Comparison of ENCODE assay signal across 7 mouse cellular contexts in the genomic region with DNA sequence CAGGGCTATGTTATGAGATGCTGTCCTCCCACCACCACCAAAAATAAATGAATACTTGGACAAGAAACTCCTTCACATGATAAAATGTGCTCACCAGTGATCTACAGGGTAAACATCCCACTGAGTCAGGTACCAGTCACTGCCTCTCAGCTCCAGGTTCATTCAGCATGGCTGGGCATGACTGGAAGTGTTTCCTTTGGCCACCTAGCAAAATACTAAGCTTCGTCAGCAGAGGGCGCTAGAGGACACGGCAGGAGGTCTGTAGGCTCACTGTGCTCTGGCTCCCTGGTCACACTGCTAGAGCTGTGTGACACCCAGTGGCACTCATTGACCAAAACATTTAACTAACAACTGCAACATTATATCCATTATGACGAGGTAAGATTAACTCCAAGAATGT. TPM values are rescaled to one million over a fixed set of nuclear protein-coding genes. Genes with fewer than 3 reads are reported as not detected.
A peak's percentile ranks its signal among the peaks of the same experiment; 100 is the strongest.
DNase-seq lines count a peak whose midpoint lies in the region; ATAC-seq and TF ChIP-seq lines count a peak whose summit lies in the region.

No protein-coding gene starts in this region.

- H3K4me1 ChIP-seq in cerebellum, adult 2 months (ENCODE audit: control insufficient read depth, insufficient read depth, low read length) = no peaks in the 10 kb centered on the region
- H3K4me1 ChIP-seq in hindbrain, embryonic 16.5 days (ENCODE audit: control insufficient read depth, insufficient read depth, low read depth, low read length) = no peaks in the 10 kb centered on the region

- TF ChIP-seq CTCF in cerebellum, adult 2 months (IDR thresholded peaks at IDR 0.05; ENCODE audit: borderline replicate concordance, insufficient read depth, low read depth, low read length) = peak; percentile 87

- 7% methylated on average over 4 of the region's 4 CpGs for WGBS in cerebellum, adult 2 months
- 7% methylated on average over 4 of the region's 4 CpGs for WGBS in hindbrain, embryonic 16.5 days

- H3K27me3 ChIP-seq in cerebellum, adult 2 months (ENCODE audit: control insufficient read depth, insufficient read depth, low read length) = no peaks in the 10 kb centered on the region
- no peaks in the 10 kb centered on the region for H3K27me3 ChIP-seq in hindbrain, embryonic 16.5 days (replicated peaks; ENCODE audit: control insufficient read depth, insufficient read depth, low read length)

- 0 out of 2 replicates have a peak, but pooled peaks have one; percentile 45 for ATAC-seq in hindbrain, embryonic 16.5 days
- ATAC-seq in megakaryocyte progenitor cell, adult 5-6 weeks (replicated peaks; ENCODE audit: poor library complexity) = peak; percentile 99

- no peak overlapping the region for H3K4me2 ChIP-seq in hindbrain, embryonic 16.5 days (ENCODE audit: low read length)

- DNase-seq in T-cell, adult 2 months (ENCODE audit: low spot score) = peak; percentile 79
- peak; percentile 70 to 79 for DNase-seq in cerebellum, adult 2 months
- peak; percentile 83 for DNase-seq in forelimb bud, embryonic 11.5 days (ENCODE audit: low read depth, low spot score)
- DNase-seq in layer of hippocampus, postnatal 36 days = peak; percentile 74 to 78
- peak; percentile 56 to 82 for DNase-seq in spleen, adult 18-20 months

- no peak for TF ChIP-seq POLR2A in cerebellum, adult 2 months (IDR thresholded peaks at IDR 0.05; ENCODE audit: borderline replicate concordance, insufficient read depth, low read length)

- no peak overlapping the region for H3K4me3 ChIP-seq in cerebellum, adult 2 months (replicated peaks; ENCODE audit: insufficient read depth, low read depth, low read length)
- no peak overlapping the region for H3K4me3 ChIP-seq in hindbrain, embryonic 16.5 days (ENCODE audit: low read length)

- no peaks in the 10 kb centered on the region for H3K9me3 ChIP-seq in hindbrain, embryonic 16.5 days (ENCODE audit: control insufficient read depth, low read length)

- no peak overlapping the region for H3K9ac ChIP-seq in hindbrain, embryonic 16.5 days (ENCODE audit: low read depth, low read length)

- H3K27ac ChIP-seq in cerebellum, adult 2 months (ENCODE audit: insufficient read depth, low read length) = no peak overlapping the region
- no peak overlapping the region for H3K27ac ChIP-seq in hindbrain, embryonic 16.5 days (ENCODE audit: low read depth, low read length)

- no peaks in the 10 kb centered on the region for H3K36me3 ChIP-seq in hindbrain, embryonic 16.5 days (ENCODE audit: control insufficient read depth, insufficient read depth, low read length)

RNA-seq across cellular contexts. Expression of gene Iqcg, which starts 32.3 kb away (rescaled TPM):
- 1.7 and 2.2 TPM in 2 replicates for polyA plus RNA-seq in cerebellum, adult 2 months (2012; rRNA removed)
- polyA plus RNA-seq in hindbrain, embryonic 16.5 days (2015; fragmentation: Nextera tagmentation; extraction: Ambion mirVana) = 7.5 and 7.9 TPM in 2 replicates
- total RNA-seq in layer of hippocampus, postnatal 36 days (2021) = 1 to 10 TPM; 4.0 to 5.4 TPM
- total RNA-seq in megakaryocyte progenitor cell, adult 5-6 weeks (2015) = 1.3 and 2.5 TPM in 2 replicates
- total RNA-seq in megakaryocyte progenitor cell, adult 5-6 weeks (2017) = 2.5 and 6.6 TPM in 2 replicates

RNA-seq across cellular contexts. Expression of gene Rpl35a, which starts 32.5 kb away (rescaled TPM):
- polyA plus RNA-seq in cerebellum, adult 2 months (2012; rRNA removed) = 590 and 665 TPM in 2 replicates
- polyA plus RNA-seq in hindbrain, embryonic 16.5 days (2015; fragmentation: Nextera tagmentation; extraction: Ambion mirVana) = 370 and 392 TPM in 2 replicates
- 100 to 1,000 TPM; 296 to 306 TPM for total RNA-seq in layer of hippocampus, postnatal 36 days (2021)
- 2,569 and 2,723 TPM in 2 replicates for total RNA-seq in megakaryocyte progenitor cell, adult 5-6 weeks (2015)
- 1,815 and 2,269 TPM in 2 replicates for total RNA-seq in megakaryocyte progenitor cell, adult 5-6 weeks (2017)

RNA-seq across cellular contexts. Expression of gene Lmln, which starts 38.6 kb away (rescaled TPM):
- 12.2 and 14.1 TPM in 2 replicates for polyA plus RNA-seq in cerebellum, adult 2 months (2012; rRNA removed)
- polyA plus RNA-seq in hindbrain, embryonic 16.5 days (2015; fragmentation: Nextera tagmentation; extraction: Ambion mirVana) = 3.2 and 4.1 TPM in 2 replicates
- total RNA-seq in layer of hippocampus, postnatal 36 days (2021) = 10 to 100 TPM; 20.3 to 20.4 TPM
- total RNA-seq in megakaryocyte progenitor cell, adult 5-6 weeks (2015) = 1.4 and 2.0 TPM in 2 replicates
- 2.4 and 4.6 TPM in 2 replicates for total RNA-seq in megakaryocyte progenitor cell, adult 5-6 weeks (2017)

Comparison
In these comparisons a context has a peak if more than half of its experiments do, and no peak if none do; other contexts are left out.
1. RNA of gene Rpl35a, which starts 32.5 kb away (total RNA-seq): 1,815 to 2,723 TPM in megakaryocyte progenitor cell, adult 5-6 weeks; 296 to 306 TPM in layer of hippocampus, postnatal 36 days; every median in the first group is over 4 times any median in the second.
2. Peak in every context shown above with its lines, with median percentiles within 50 percentile points of each other: DNase-seq.